Mouse (Mus musculus) heart, postnatal 0 days (tissue): ENCODE results near the gene Lactbl1.

Source experiments
- CTCF ChIP-seq: IDR thresholded peaks from 2 replicates; pipeline ENCODE4 v1.5.1; 2016; ENCODE audit warnings: antibody characterized with exemption, control low read depth, low read depth
- EP300 ChIP-seq: IDR thresholded peaks from 2 replicates; pipeline ENCODE4 v1.6.1; 2016; ENCODE audit warnings: antibody characterized with exemption, low read depth

DNA sequence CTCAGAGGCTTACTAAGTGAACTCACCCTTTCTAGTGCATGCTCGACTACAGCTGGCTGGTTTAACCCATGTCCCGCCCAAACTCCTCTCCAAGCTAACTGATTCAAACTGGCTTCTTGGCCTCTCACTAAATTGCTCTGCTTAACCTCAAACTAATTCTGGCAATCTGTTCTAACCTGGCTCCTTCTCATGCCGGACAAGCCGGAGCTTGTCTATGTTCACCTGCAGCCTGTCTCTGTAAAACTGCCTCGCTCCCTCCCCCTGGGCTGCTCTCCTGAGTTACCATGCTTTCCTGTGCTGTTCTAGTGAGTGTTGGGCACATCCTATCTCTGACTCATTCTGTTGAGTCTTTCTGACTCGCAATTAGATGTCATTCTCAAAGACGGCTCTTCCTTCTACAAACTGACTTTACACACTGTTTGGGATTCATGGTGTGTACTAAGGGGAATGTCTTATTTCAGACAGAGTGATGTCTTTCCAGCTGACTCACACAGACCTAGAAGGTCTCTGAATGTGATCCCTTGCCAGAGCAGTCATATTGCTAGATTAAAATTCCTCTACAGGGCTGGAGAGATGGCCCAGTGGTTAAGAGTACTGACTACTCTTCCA is 24.0 kb upstream of the Lactbl1 start:
- TF ChIP-seq EP300 (no peak), CTCF (no peak)
